Mouse (Mus musculus) brain, adult 2 months (tissue): ENCODE results near the gene Raet1e.
"Not testable (repeated sequence)": the region's sequence is repeated elsewhere in the genome, so short reads cannot be mapped to it uniquely, and the experiment has no call there.

Experiments
- DNase-seq: peaks from one replicate; pipeline ENCODE4 v3.0.0; 2011; ENCODE audit warnings: low read depth, low spot score

Gene Raet1e

GRCm38 (mm10) chr10:22165328-22166003 lies 7.1 kb downstream of the Raet1e start:
- not testable (repeated sequence) for DNase-seq

GRCm38 (mm10) chr10:22166025-22166424 lies 7.7 kb downstream of the Raet1e start:
- DNase-seq, result not testable (repeated sequence)

- not testable (repeated sequence) for DNase-seq
These were observed 8.7 kb downstream of the Raet1e start for GRCm38 (mm10) chr10:22167061-22167460.

GRCm38 (mm10) chr10:22169116-22169515 lies 10.7 kb downstream of the Raet1e start:
- not testable (repeated sequence) for DNase-seq

GRCm38 (mm10) chr10:22172431-22173334 lies 14.3 kb downstream of the Raet1e start:
- DNase-seq, result not testable (repeated sequence)

GRCm38 (mm10) chr10:22173335-22174189 lies 15.2 kb downstream of the Raet1e start:
- DNase-seq, result not testable (repeated sequence)

- DNase-seq, result not testable (repeated sequence)
These were observed 15.8 kb downstream of the Raet1e start for GRCm38 (mm10) chr10:22174190-22174487.

- DNase-seq, result not testable (repeated sequence)
These were observed 18.1 kb downstream of the Raet1e start for GRCm38 (mm10) chr10:22176515-22176914.

GRCm38 (mm10) chr10:22191035-22191434 lies 32.7 kb downstream of the Raet1e start:
- not testable (repeated sequence) for DNase-seq

GRCm38 (mm10) chr10:22201352-22201751 lies 43.0 kb downstream of the Raet1e start:
- DNase-seq, result not testable (repeated sequence)

- DNase-seq, result not testable (repeated sequence)
These were observed 44.6 kb downstream of the Raet1e start for GRCm38 (mm10) chr10:22202784-22203583.

GRCm38 (mm10) chr10:22206443-22206842 lies 48.1 kb downstream of the Raet1e start:
- not testable (repeated sequence) for DNase-seq

- peak; percentile 21 for DNase-seq
These were observed 53.8 kb downstream of the Raet1e start for GRCm38 (mm10) chr10:22212012-22212696.

GRCm38 (mm10) chr10:22223474-22224349 lies 65.3 kb downstream of the Raet1e start:
- not testable (repeated sequence) for DNase-seq

GRCm38 (mm10) chr10:22265060-22265459 lies 106.7 kb downstream of the Raet1e start:
- no peak for DNase-seq

- not testable (repeated sequence) for DNase-seq
These were observed 112.8 kb downstream of the Raet1e start for GRCm38 (mm10) chr10:22270879-22271786.

GRCm38 (mm10) chr10:22272914-22273683 lies 114.7 kb downstream of the Raet1e start:
- DNase-seq, result peak; percentile 4
